Mouse (Mus musculus) hematopoietic stem cell, adult 5-6 weeks (primary cell): ENCODE results near the gene Atp9a. TPM values are rescaled to one million over a fixed set of nuclear protein-coding genes. Genes with fewer than 3 reads are reported as not detected.
A peak's percentile ranks its signal among the peaks of the same experiment; 100 is the strongest.

Source experiments
- ATAC-seq, 2 experiments: fragments of 125-278 bp in 1 of 2; replicated peaks in 1 of 2; 2 replicates each; pipeline ENCODE4 v1.8.0; 2016 to 2017; ENCODE audit warnings: inconsistent platforms in 2 of 2, mild to moderate bottlenecking in 2 of 2, moderate number of reproducible peaks in 2 of 2, low read depth in 1 of 2, moderate TSS enrichment in 1 of 2; ENCODE audit not compliant: low FRiP score in 2 of 2, poor library complexity in 2 of 2, severe bottlenecking in 2 of 2, insufficient read depth in 1 of 2, low TSS enrichment in 1 of 2
- total RNA-seq: library from RNA; stranded (forward); fragments of 172-1452, 232-1000 nt; gene quantifications from 2 replicates; pipeline ENCODE4 v1.2.3, GENCODE M21; 2017

The Atp9a gene
- total RNA-seq, 1 experiment from 2014 or later = 1.1 TPM

DNA sequence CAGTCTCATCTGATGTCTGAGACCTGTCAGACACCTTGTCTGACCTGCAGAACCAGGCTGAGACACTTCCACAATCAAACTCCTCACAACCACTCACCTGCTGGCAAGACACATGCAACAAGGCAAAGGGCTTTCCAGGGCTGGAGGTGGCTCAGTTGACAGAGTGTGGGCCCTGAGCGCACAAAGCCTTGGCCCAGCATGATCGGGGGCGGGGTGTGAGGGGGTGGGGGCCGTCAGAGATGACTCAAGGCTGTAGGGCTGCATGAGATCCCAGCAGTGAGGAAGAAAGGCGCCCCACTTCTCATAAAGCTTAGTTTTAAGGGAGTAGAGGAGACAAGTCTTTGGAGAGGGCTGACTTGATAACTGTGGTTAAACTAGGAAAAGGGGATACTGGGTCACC, 78.5 kb downstream of the Atp9a start:
- no peak for ATAC-seq

DNA sequence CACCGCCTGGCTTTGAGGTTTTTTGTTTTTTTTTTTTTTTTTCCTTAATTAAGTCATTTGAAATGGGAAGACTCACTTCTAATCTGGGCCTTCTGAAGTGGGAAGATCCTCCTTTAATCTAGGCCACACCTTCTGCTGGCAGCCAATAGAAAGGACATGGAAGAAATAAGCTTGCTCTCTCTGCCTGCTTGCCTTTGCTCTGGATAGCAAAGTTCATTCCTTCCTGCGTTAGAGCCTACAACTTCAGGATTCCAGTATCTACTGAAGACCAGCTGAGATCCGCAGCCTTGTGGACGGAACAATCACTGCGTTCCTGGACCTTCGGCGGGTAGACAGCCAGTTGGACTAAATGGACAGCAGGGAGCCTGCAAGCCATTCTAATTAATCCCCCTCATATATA, 79.0 kb downstream of the Atp9a start:
- no peak for ATAC-seq

DNA sequence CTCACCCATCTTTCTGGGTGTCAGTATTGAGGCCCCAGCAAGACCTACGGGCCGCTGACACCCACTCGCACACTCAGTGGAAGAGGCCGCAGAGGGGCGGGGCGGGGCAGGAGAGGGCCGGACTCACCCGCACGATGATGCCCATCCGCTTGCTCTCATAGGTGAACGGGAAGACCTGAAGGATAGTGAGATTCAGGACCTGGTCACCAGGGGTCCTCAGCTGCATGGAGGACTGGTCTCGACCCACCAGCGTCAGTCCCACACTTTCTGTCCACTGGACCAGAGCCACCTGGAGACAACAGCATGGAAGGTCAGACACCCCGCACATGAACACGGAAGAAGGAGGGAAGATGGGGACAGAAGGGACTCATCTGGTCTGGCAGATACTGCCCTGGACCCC, 80.4 kb downstream of the Atp9a start:
- ATAC-seq = no peak

DNA sequence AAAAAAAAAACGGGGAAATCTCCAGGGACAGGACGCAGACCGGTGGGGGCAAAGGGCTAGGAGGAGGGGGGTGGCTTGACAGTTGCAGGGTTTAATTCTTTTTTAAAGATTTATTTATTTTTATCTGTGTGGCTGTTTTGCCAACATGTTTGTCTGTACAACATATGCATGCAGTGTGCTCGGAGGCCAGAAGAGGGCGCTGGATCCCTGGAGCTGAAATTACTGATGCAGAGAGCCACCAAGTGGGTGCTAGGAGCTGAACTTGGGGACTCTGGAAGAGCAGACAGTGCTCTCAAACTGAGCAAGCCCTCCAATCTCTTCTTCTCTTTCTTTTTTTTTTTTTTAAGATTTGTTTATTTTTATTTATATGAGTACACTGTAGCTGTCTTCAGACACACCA, 81.9 kb downstream of the Atp9a start:
- no peak for ATAC-seq

DNA sequence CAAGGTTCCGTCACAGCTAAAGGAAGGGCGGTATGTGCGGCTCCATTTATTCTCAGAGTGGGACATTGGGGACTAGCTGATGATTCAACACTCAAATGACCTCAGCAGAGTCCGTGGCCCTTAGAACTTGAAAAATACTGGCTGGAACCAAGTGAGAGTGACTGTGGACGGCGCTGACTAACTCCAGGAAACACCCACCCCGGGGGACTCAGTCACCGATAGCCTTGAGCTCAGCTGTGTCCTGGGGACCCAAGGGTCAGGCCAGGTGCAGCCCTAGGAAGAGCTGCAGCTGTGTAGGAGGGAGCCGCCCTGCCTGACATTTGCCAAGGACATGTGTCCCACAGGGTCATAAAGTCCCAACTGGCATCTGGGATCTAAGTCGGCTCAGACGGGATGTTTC, 83.7 kb downstream of the Atp9a start:
- ATAC-seq = no peak

DNA sequence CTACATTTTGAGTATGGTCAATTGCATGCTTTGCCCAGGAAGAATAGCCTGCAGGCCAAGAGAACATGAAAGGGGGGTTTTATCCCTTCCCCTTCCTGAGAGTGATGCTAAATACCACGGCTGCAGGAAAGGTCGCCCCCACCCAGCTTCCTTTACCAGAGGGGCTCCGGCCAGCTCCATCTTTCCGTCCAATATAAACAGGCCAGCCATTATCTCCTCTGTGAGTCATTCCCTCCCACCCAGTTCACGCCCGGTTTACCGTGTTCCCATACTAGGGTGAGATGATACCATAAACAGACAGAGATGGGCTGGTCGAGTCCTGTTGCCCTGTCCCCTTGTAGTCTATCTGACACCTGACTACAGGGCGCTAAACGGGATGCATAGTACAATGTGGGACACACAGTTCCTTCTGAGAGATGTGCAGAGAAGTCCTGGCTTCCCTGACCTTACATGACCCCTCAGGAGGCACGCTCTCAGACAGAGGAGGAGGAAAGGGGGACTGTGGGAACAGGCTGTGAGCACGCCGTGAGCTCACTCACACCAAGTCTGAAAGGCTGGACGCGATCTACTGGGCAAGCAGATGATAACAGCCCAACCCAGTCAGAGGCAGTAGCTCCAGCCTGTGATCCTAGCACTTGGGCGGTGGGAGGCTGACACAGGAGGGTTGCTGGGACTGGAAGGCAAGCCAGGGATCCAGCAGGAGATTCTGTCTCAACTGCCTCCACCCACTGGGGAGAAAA, 85.5 kb downstream of the Atp9a start:
- no peak for ATAC-seq

DNA sequence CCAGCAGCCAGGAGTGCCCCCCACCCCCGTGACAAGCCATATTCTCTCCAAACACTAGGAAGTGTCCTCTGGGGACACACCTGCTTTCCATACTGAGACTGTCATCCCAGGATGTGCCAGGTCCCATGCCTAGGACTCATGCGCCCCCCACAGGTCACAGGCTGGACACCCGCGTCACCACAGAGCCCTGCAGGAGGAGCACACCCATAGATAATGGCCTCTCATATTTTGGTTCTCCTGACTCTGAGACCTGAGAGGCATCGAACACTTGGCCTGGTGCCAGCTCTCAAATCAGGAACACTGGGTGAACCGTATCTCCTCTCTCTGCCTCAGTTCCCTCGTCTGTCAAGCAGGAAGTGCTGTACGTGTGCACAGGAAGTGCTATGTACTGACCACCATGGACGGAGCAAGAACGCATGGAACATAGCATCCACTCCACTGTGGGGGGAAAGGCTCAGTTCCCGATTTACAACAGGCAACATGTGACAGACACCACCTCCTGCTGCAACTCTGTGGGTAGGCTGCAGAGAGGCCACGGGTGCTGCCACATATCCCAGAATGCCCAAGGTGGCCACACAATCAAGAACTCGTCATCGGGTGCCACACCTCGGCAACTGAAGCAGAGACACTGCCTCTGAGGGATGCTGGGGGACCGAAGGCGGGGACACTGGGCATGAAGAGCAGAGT, 87.1 kb downstream of the Atp9a start:
- ATAC-seq = peak in 1 of 2 experiments; percentile 53; a peak in 1 of 4 replicates

DNA sequence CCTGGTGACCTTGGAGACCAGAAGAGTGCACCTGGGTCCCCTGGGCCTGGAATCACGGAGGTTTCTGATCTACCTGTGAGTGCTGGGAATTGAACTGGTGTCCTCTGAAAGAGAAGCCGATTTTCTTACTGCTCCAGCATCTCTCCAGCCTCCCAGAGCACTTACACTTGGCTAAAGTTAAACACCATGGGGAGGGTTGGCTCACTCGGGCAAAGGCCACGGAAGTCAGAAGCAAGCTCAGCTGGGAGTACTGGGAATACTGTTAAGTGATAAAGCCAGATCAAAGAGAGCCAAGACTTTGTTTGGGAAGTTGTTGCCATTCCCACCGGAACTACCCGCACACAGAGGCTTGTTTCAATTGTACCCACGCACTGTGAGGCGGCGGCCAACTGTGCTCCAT, 87.7 kb downstream of the Atp9a start:
- ATAC-seq = no peak

DNA sequence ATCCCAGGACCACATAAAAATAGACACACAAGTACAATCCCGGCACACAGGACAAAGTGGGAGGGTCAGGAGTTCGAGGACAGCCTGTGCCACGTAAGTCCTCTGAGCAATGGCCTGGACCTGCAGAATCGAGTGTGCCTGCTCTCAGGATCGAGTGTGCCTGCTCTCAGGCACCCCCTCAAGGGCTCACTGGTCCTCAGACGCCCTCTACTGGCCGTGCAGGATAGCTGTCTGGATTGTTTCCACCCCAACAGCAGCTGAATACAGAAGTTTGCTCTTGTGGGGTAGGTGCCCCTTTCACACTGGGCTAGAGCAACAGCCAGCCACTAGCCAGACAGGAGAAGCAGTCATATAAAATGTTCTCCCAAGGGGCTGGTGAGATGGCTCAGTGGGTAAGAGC, 90.5 kb downstream of the Atp9a start:
- ATAC-seq = peak in 1 of 2 experiments; percentile 48; a peak in 1 of 4 replicates

DNA sequence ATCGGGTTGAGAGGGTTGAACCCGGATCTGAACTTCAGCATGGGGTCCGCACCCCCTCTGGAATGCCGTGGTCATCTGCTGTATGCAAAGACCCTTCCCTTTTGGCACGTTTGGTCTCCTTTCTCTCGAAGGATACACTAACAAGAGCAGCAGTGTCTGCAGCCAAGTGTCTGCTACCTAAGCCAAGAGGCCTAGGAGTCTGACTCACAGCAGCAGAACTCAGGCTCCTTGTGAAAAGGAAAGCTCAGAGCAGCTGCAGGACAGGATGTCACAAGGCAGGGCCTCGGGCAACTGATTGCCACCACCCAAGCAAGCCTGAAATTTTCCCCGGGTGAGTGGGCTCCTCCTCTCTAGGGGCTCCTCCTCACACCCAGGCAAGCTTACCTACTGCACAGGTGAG, 94.0 kb downstream of the Atp9a start:
- no peak for ATAC-seq

DNA sequence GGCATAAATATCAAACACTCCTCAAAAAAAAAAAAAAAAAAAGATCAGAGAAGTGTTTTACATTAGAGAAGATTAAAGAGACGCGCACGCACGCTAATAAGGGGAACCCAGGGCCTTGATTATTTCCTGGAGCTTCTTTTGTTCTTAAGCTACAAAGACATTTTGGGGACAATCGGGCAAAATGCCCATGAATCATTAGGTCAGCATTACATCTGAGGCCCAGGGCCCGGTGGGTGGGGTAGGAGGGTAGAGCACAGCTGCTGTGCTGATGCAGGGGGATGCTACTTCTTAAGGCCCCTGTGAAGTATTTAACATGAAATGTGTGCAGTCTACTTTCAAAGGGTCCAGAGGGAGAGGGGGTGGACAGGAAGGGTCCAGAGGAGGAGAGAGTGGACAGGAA, 97.4 kb downstream of the Atp9a start:
- ATAC-seq = no peak

DNA sequence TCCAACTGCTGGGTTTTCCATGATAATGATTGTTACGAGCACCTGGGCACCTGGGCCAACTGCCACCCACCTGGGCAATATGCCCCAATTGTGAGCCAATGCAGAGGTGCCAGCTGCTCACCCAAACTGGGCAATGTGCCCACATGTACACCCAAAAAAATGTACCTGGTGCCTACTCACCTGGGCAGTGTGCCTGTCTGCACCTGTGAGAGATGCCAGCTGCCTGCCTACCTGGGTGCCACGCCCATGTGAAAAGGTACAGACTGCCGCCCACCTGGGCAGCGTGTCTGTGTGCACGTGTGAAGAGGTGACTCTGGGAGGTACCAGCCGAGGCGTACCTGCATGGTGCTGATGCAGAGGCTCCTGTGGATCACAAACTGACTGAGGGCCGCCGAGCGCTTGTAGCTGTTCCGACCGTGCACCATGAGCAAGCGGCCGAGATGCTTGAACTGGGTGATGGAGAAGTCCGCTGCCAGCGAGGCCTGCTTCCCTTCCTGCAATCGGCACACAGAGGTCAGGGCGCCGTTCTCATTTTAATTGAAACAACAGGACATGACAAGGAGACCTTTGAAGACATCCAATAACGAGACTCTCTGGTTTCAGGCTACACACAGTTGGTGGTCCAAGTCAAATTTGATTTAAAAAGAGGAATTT, 98.6 kb downstream of the Atp9a start:
- no peak for ATAC-seq

DNA sequence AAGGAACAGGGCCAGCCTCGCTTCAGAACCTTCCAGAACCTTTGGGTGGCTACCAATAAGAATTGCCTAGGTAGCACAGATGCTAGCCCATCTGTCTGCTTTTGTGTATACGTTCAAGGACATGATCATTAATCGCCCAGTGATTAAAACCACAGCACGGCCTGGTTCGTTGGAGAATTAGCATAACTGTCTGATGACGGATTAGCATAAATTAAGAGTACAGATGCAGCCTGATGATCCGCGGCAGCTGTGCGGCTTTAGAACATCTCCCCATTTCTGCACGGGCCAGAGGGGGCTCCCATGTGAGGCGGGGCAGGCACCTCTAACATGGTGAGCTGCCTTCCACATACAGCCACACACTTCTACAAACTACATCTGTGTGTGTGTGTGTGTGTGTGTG, 100.0 kb downstream of the Atp9a start:
- no peak for ATAC-seq

DNA sequence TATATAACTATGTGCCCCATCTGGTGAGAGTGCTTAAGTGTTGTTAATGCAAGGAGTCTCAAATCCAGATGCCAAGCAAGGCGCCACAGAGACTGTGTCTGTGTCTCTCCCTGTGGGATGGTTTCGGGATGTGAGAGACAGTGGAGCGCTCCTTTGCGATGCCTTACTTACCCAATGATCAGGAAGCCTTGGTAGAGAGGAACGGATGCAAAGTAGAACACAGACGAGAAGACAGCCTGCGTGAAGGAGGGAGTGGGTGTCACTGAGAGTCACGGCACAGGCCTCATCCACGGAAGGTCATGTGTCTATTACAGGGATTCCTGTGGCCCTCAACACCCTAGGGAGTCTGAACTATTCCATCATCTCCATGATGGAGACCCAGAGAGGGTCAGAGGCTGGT, 101.7 kb downstream of the Atp9a start:
- no peak for ATAC-seq

DNA sequence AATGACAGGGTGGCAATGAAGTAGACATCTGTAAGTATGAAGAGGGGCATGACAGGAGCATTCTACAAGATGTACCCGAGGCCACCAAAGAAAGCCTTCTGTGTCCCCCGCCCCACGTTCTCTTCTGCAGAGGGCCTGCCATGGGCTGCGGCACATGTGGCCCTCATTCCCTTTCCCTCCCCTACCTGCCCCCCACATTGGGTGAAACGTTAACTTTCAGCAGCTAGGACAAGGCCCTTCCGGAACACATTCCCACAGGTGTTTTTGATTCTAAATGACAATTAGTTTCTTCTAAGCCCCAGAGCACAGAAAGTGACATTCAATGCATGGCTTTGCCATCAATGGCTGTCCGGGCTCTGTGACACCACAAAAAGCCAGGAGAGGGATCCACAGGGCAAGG, 107.3 kb downstream of the Atp9a start:
- no peak for ATAC-seq

DNA sequence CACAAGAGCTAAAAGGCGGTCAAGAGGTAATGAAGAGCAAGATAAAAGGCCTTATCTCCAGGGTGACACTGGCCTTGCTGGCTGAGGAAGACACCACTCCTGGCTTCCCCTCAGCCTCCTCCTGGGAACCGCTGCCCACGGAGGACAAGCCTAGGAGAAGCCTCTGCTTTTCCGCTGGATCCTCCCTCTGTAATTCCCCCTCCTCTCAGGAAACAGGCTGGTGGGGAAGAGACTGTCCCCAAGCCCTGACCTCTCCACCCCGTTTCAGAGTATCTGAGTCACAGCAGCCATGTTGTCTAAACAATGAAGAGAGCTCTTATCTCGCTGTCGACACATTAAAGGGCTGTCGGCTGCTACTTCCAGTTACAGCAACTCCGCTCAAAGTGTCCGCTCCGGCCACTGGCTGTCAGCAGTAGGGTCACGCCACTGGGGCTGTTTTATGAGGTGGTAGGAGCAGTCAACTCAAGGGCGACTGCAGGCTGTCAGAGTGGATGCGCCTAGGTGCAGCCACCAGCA, 108.8 kb downstream of the Atp9a start:
- ATAC-seq = no peak

DNA sequence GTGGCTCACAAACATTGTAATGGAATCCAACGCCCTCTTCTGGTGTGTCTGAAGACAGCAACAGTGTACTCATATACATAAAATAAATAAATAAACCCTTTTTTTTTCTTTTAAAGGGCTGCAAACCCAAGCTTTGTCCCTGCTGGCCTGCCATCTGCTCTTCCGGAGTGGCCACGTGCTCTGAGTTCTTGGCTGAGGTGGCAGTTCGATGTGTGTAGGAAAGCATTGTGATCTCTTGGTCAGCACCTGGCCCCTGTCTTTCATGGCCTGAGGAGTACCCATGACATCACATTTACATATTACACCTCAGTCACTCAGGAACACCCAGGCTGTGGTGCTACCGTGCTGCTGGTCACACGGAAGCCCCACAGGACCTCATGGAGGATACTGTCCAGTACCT, 109.7 kb downstream of the Atp9a start:
- ATAC-seq = no peak

DNA sequence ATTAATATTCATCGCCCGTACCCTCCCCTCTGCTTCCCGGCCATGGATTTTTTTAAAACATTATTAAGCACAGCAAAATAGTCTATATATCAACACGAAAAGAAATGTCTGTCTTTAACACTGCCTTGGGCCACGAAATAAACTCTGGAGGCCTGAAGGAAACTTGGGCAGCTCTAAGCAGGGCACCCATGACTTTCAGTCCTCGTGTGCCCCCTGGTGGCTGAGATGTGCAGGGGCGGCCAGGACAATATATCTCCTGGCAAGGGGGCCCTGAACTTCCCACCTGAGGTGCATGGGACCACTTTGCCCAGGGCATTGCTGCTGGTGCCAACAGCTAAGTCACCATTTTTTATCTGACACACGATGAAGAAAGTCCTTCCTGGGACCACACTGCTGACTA, 113.4 kb downstream of the Atp9a start:
- ATAC-seq = peak; percentile 72 to 80
